Mouse (Mus musculus) B cell, adult 67 days (primary cell): ENCODE data around the gene Nasp. TPM values are rescaled to one million over a fixed set of nuclear protein-coding genes. Genes with fewer than 3 reads are reported as not detected.

Experiments
- total RNA-seq, 2 experiments: library from RNA; stranded (reverse); gene quantifications; 4 replicates each; pipeline ENCODE4 v1.2.4; 2023

Nasp gene
- total RNA-seq, result 10 to 100 TPM; 62.3 to 75.8 TPM

GRCm38 (mm10) chr4:116627722-116628662 is at the start of gene Nasp:
Nasp (minus strand) TSS chr4:116627941.

GRCm38 (mm10) chr4:116650924-116651796 is 23.4 kb upstream of the Nasp start, which contains the start of gene Akr1a1:
Akr1a1 (minus strand) TSS chr4:116651680.

GRCm38 (mm10) chr4:116596379-116596778 is 31.4 kb downstream of the Nasp start, which contains the start of gene Ccdc17:
Ccdc17 (plus strand) TSS chr4:116596654.

GRCm38 (mm10) chr4:116557306-116558121 is 70.2 kb downstream of the Nasp start, which contains the start of gene Gpbp1l1:
Gpbp1l1 (plus strand) TSS chr4:116557658.

GRCm38 (mm10) chr4:116555413-116556300 is 72.1 kb downstream of the Nasp start, which contains the start of gene Tmem69:
Tmem69 (minus strand) TSS chr4:116555936.

Other genes with a start within 250 kb of the Nasp start
- 10 to 100 TPM; 31.5 to 33.5 TPM for gene Mast2, start 163.8 kb downstream of the Nasp start, total RNA-seq
- gene Ipp, start 120.4 kb downstream of the Nasp start, total RNA-seq, result 10 to 100 TPM; 12.3 to 17.4 TPM
- 10 to 100 TPM; 13.0 to 17.9 TPM for gene Tmem69, start 72.0 kb downstream of the Nasp start, total RNA-seq
- 100 to 1,000 TPM; 111 to 123 TPM for gene Gpbp1l1, start 70.3 kb downstream of the Nasp start, total RNA-seq
- gene Ccdc17, start 31.3 kb downstream of the Nasp start, total RNA-seq, result 10 to 100 TPM; 18.6 to 25.2 TPM
- gene Akr1a1, start 23.7 kb upstream of the Nasp start, total RNA-seq, result 100 to 1,000 TPM; 187 to 188 TPM
- gene Prdx1, start 57.6 kb upstream of the Nasp start, total RNA-seq, result 100 to 1,000 TPM; 149 to 152 TPM
- gene Mmachc, start 80.5 kb upstream of the Nasp start, total RNA-seq, result 1 to 10 TPM; 4.8 to 5.6 TPM
- gene Ccdc163, start 80.6 kb upstream of the Nasp start, total RNA-seq, result 10 to 100 TPM; 27.1 to 29.6 TPM
- 10 to 100 TPM; 12.4 to 13.5 TPM for gene Tesk2, start 93.0 kb upstream of the Nasp start, total RNA-seq
- gene Toe1, start 179.7 kb upstream of the Nasp start, total RNA-seq, result 10 to 100 TPM; 52.3 to 58.0 TPM
- 10 to 100 TPM; 19.0 to 24.1 TPM for gene Mutyh, start 179.8 kb upstream of the Nasp start, total RNA-seq
- not detected for gene Hpdl, start 193.8 kb upstream of the Nasp start, total RNA-seq
- gene Zswim5, start 249.4 kb upstream of the Nasp start, total RNA-seq, result not detected